16 mouse cellular contexts compared by ENCODE assay signal in the genomic region with DNA sequence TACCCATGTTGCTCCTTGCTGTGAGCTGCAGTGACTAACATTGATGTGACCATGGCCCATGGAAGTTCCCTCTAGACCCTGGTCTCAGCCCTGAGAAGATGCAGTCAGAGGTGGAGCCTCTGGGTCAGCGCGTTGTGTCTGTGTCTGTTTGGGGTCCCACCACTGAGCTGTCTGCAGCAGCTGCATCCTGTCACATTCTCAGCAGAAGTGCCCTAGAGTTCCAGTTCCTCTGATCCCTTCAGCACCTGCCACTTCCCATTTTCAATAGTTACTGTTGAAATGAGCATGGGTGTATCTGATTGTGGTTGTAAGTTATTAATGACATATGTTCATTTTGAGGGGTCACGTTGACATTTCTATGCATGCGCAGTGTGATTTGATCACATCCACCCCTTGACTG. TPM values are rescaled to one million over a fixed set of nuclear protein-coding genes. Genes with fewer than 3 reads are reported as not detected.
DNase-seq lines count a peak whose midpoint lies in the region; ATAC-seq and TF ChIP-seq lines count a peak whose summit lies in the region.
"Had no signal": no experiment of that assay in that cellular context is flagged by ENCODE, and none has a peak within 500 bp of the region (broad histone marks: within the 10 kb centered on the region; RNA-seq: fewer than 3 reads in every experiment).

No protein-coding gene starts in this region.

- WGBS in heart, embryonic 12.5 days: 71% methylated on average over 4 of the region's 4 CpGs
- WGBS in liver, postnatal 0 days (ENCODE audit: insufficient replicate concordance): 27% methylated on average over 4 of the region's 4 CpGs
- 68% methylated on average over 4 of the region's 4 CpGs for WGBS in kidney, embryonic 15.5 days

- no peaks in the 10 kb centered on the region; the same call in 1 of the 2 replicates for H3K4me1 ChIP-seq in heart, embryonic 12.5 days (replicated peaks)
- no peaks in the 10 kb centered on the region; the same call in 1 of the 2 replicates for H3K4me1 ChIP-seq in liver, postnatal 0 days (ENCODE audit: insufficient read depth)
- no peaks in the 10 kb centered on the region for H3K4me1 ChIP-seq in kidney, embryonic 15.5 days
- H3K4me1 ChIP-seq: heart, embryonic 15.5 days had no signal

- H3K9ac ChIP-seq in heart, embryonic 12.5 days: no peak overlapping the region
- H3K9ac ChIP-seq in liver, postnatal 0 days (replicated peaks): no peak overlapping the region
- no peak overlapping the region for H3K9ac ChIP-seq in kidney, embryonic 15.5 days
- H3K9ac ChIP-seq: embryonic facial prominence, embryonic 15.5 days; heart, embryonic 15.5 days; liver, embryonic 14.5 days had no signal

- no peak for ATAC-seq in heart, embryonic 12.5 days (ENCODE audit: insufficient number of reproducible peaks, low FRiP score)
- ATAC-seq in liver, postnatal 0 days: peak; percentile 56
- ATAC-seq in kidney, embryonic 15.5 days (replicated peaks; ENCODE audit: low FRiP score): no peak

- no peak overlapping the region for H3K4me2 ChIP-seq in heart, embryonic 12.5 days
- H3K4me2 ChIP-seq in liver, postnatal 0 days (ENCODE audit: low read depth, low read length): no peak overlapping the region
- H3K4me2 ChIP-seq in kidney, embryonic 15.5 days: no peak overlapping the region
- H3K4me2 ChIP-seq: embryonic facial prominence, embryonic 15.5 days; heart, embryonic 15.5 days had no signal

- H3K9me3 ChIP-seq in heart, embryonic 12.5 days (replicated peaks): no peaks in the 10 kb centered on the region
- no peaks in the 10 kb centered on the region for H3K9me3 ChIP-seq in liver, postnatal 0 days (ENCODE audit: low read length)
- no peaks in the 10 kb centered on the region for H3K9me3 ChIP-seq in kidney, embryonic 15.5 days (replicated peaks)
- H3K9me3 ChIP-seq: embryonic facial prominence, embryonic 15.5 days; heart, embryonic 15.5 days had no signal

- H3K36me3 ChIP-seq in heart, embryonic 12.5 days: no peaks in the 10 kb centered on the region
- H3K36me3 ChIP-seq in liver, postnatal 0 days (replicated peaks; ENCODE audit: insufficient read depth, low read length): no peaks in the 10 kb centered on the region
- no peaks in the 10 kb centered on the region for H3K36me3 ChIP-seq in splenic B cell, adult 2 months (ENCODE audit: control insufficient read depth, insufficient read depth, low read length, poor library complexity, severe bottlenecking)
- no peaks in the 10 kb centered on the region for H3K36me3 ChIP-seq in kidney, embryonic 15.5 days
- H3K36me3 ChIP-seq: embryonic facial prominence, embryonic 15.5 days; heart, embryonic 15.5 days had no signal

- H3K27me3 ChIP-seq in heart, embryonic 12.5 days (replicated peaks): no peaks in the 10 kb centered on the region
- H3K27me3 ChIP-seq in liver, postnatal 0 days (ENCODE audit: insufficient read depth, low read length): no peaks in the 10 kb centered on the region
- H3K27me3 ChIP-seq in splenic B cell, adult 2 months (ENCODE audit: control insufficient read depth, insufficient read depth, low read length, poor library complexity, severe bottlenecking): no peaks in the 10 kb centered on the region
- no peaks in the 10 kb centered on the region for H3K27me3 ChIP-seq in kidney, embryonic 15.5 days
- H3K27me3 ChIP-seq: embryonic facial prominence, embryonic 15.5 days; heart, embryonic 15.5 days had no signal

- peak; percentile 27 for DNase-seq in heart, adult 8-10 months (ENCODE audit: low spot score)
- peak; percentile 23 for DNase-seq in thymus, postnatal 4 days
- DNase-seq in thymus, adult 18-20 months: no peak
- peak; percentile 33 for DNase-seq in liver, postnatal 0 days
- peak; percentile 65 for DNase-seq in splenic B cell, adult 2 months (ENCODE audit: low read depth, low spot score)
- DNase-seq in adrenal gland, postnatal 25 days: no peak
- DNase-seq: adrenal gland, postnatal 10 days; cerebellum, adult 9-10 months; kidney, postnatal 25 days had no signal

- H3K4me3 ChIP-seq in heart, embryonic 12.5 days: no peak overlapping the region
- H3K4me3 ChIP-seq in liver, postnatal 0 days (ENCODE audit: low read depth, low read length): no peak overlapping the region
- H3K4me3 ChIP-seq in kidney, embryonic 15.5 days (replicated peaks): no peak overlapping the region
- H3K4me3 ChIP-seq: embryonic facial prominence, embryonic 15.5 days; heart, embryonic 15.5 days had no signal

- no peak overlapping the region for H3K27ac ChIP-seq in heart, embryonic 12.5 days (ENCODE audit: poor library complexity, severe bottlenecking)
- H3K27ac ChIP-seq in liver, postnatal 0 days (ENCODE audit: low read depth): no peak overlapping the region
- no peak overlapping the region for H3K27ac ChIP-seq in kidney, embryonic 15.5 days
- H3K27ac ChIP-seq: embryonic facial prominence, embryonic 15.5 days; heart, embryonic 15.5 days; liver, embryonic 14.5 days had no signal

- no peak for TF ChIP-seq CTCF in liver, postnatal 0 days (IDR thresholded peaks at IDR 0.05; ENCODE audit: low read depth)

- no peak for TF ChIP-seq EP300 in liver, postnatal 0 days (IDR thresholded peaks at IDR 0.05; ENCODE audit: low read depth)

RNA-seq across cellular contexts. Expression of a gene that starts 8.9 kb away (rescaled TPM):
- 1 to 10 TPM in 1 of 4 experiments, under 1 TPM in 3; 0.66 to 1.1 (median 0.88) TPM for total RNA-seq in heart, adult 8-10 months (2022)
- polyA plus RNA-seq in heart, embryonic 12.5 days (2016; fragmentation: Nextera tagmentation; extraction: Ambion mirVana): 1.5 TPM in 2 replicates
- polyA plus RNA-seq in liver, postnatal 0 days (2015; fragmentation: Nextera tagmentation; extraction: Ambion mirVana): 0.14 and 0.26 TPM in 2 replicates
- 3.7 TPM in 2 replicates for polyA plus RNA-seq in kidney, embryonic 15.5 days (2015; fragmentation: Nextera tagmentation; extraction: Ambion mirVana)
- total RNA-seq in adrenal gland, postnatal 25 days (2021): 2.8 and 3.1 TPM in 2 replicates

RNA-seq across cellular contexts. Expression of a gene that starts 8.9 kb away (rescaled TPM):
- total RNA-seq in heart, adult 8-10 months (2022): 1 to 10 TPM; 1.6 to 3.1 (median 2.7) TPM
- 0.30 and 0.52 TPM in 2 replicates for polyA plus RNA-seq in heart, embryonic 12.5 days (2016; fragmentation: Nextera tagmentation; extraction: Ambion mirVana)
- polyA plus RNA-seq in liver, postnatal 0 days (2015; fragmentation: Nextera tagmentation; extraction: Ambion mirVana): 3.9 and 5.1 TPM in 2 replicates
- polyA plus RNA-seq in kidney, embryonic 15.5 days (2015; fragmentation: Nextera tagmentation; extraction: Ambion mirVana): 0.75 and 1.1 TPM in 2 replicates
- 1.2 and 2.4 TPM in 2 replicates for total RNA-seq in adrenal gland, postnatal 25 days (2021)

RNA-seq across cellular contexts. Expression of a gene that starts 26.3 kb away (rescaled TPM):
- 1 to 10 TPM; 4.4 to 8.0 (median 5.6) TPM for total RNA-seq in heart, adult 8-10 months (2022)
- polyA plus RNA-seq in heart, embryonic 12.5 days (2016; fragmentation: Nextera tagmentation; extraction: Ambion mirVana): 8.5 and 8.6 TPM in 2 replicates
- polyA plus RNA-seq in liver, postnatal 0 days (2015; fragmentation: Nextera tagmentation; extraction: Ambion mirVana): 1.3 TPM in 2 replicates
- 12.4 and 12.6 TPM in 2 replicates for polyA plus RNA-seq in kidney, embryonic 15.5 days (2015; fragmentation: Nextera tagmentation; extraction: Ambion mirVana)
- 16.2 and 17.5 TPM in 2 replicates for total RNA-seq in adrenal gland, postnatal 25 days (2021)

RNA-seq across cellular contexts. Expression of a gene that starts 47.4 kb away (rescaled TPM):
- not detected for total RNA-seq in heart, adult 8-10 months (2022)
- polyA plus RNA-seq in heart, embryonic 12.5 days (2016; fragmentation: Nextera tagmentation; extraction: Ambion mirVana): not detected in 2 replicates
- polyA plus RNA-seq in liver, postnatal 0 days (2015; fragmentation: Nextera tagmentation; extraction: Ambion mirVana): not detected in 2 replicates
- polyA plus RNA-seq in kidney, embryonic 15.5 days (2015; fragmentation: Nextera tagmentation; extraction: Ambion mirVana): not detected in 2 replicates
- not detected in 2 replicates for total RNA-seq in adrenal gland, postnatal 25 days (2021)
- total RNA-seq: adrenal gland, postnatal 10 days; left cerebral cortex, postnatal 10 days had no signal
- polyA plus RNA-seq: embryonic facial prominence, embryonic 15.5 days; heart, embryonic 15.5 days; liver, embryonic 14.5 days; stomach, embryonic 14.5 days had no signal

RNA-seq across cellular contexts. Expression of a gene that starts 53.8 kb away (rescaled TPM):
- total RNA-seq in heart, adult 8-10 months (2022): not detected
- polyA plus RNA-seq in heart, embryonic 12.5 days (2016; fragmentation: Nextera tagmentation; extraction: Ambion mirVana): not detected in 2 replicates
- not detected in 2 replicates for polyA plus RNA-seq in liver, postnatal 0 days (2015; fragmentation: Nextera tagmentation; extraction: Ambion mirVana)
- 0.21 TPM in 1 of 2 replicates, not detected in the other for polyA plus RNA-seq in kidney, embryonic 15.5 days (2015; fragmentation: Nextera tagmentation; extraction: Ambion mirVana)
- not detected in 2 replicates for total RNA-seq in adrenal gland, postnatal 25 days (2021)
- total RNA-seq: left cerebral cortex, postnatal 10 days had no signal
- polyA plus RNA-seq: heart, embryonic 15.5 days had no signal

Comparison
In these comparisons a context has a peak if more than half of its experiments do, and no peak if none do; other contexts are left out.
1. DNase-seq: peak in heart, adult 8-10 months (single experiment), thymus, postnatal 4 days (single experiment), liver, postnatal 0 days (single experiment) and splenic B cell, adult 2 months (single experiment); none in thymus, adult 18-20 months (0 of 2) and adrenal gland, postnatal 25 days (single experiment).